Mouse (Mus musculus): ENCODE measurements around the gene Gm3543. TPM values are rescaled to one million over a fixed set of nuclear protein-coding genes. Genes with fewer than 3 reads are reported as not detected.
"Not testable (repeated sequence)": the region's sequence is repeated elsewhere in the genome, so short reads cannot be mapped to it uniquely, and the experiment has no call there.

Gene Gm3543
- polyA plus RNA-seq (2012; rRNA removed): not detected in 2 replicates

GRCm38 (mm10) chr14:41983225-41983624 is at the start of gene Gm3543:
Gm3543 (minus strand) TSS chr14:41983325.
- not testable (repeated sequence) for DNase-seq (ENCODE audit: low read depth)

GRCm38 (mm10) chr14:41968596-41968995 is 14.5 kb downstream of the Gm3543 start:
- DNase-seq (ENCODE audit: low read depth): not testable (repeated sequence)

- not testable (repeated sequence) for DNase-seq (ENCODE audit: low read depth)
Measured at GRCm38 (mm10) chr14:41967827-41968226, 15.3 kb downstream of the Gm3543 start, which contains the start of gene Gm6401. Gm6401 (minus strand) TSS chr14:41967927.

- not testable (repeated sequence) for DNase-seq (ENCODE audit: low read depth)
Measured at GRCm38 (mm10) chr14:41964095-41964494, 19.0 kb downstream of the Gm3543 start.

- DNase-seq (ENCODE audit: low read depth): not testable (repeated sequence)
Measured at GRCm38 (mm10) chr14:41943695-41944094, 39.4 kb downstream of the Gm3543 start, which contains the start of gene 1700024B05Rik. 1700024B05Rik (plus strand) TSS chr14:41943995.

Other genes starting within 250 kb of the Gm3543 start
- gene Gm7929, start 232.7 kb downstream of the Gm3543 start, polyA plus RNA-seq (2012; rRNA removed): not detected in 2 replicates
- not detected in 2 replicates for gene Gm47189, start 210.9 kb downstream of the Gm3543 start, polyA plus RNA-seq (2012; rRNA removed)
- gene Gm7980, start 76.0 kb downstream of the Gm3543 start, polyA plus RNA-seq (2012; rRNA removed): not detected in 2 replicates
- not detected in 2 replicates for gene 1700049E17Rik1, start 58.4 kb downstream of the Gm3543 start, polyA plus RNA-seq (2012; rRNA removed)
- not detected in 2 replicates for gene 1700024B05Rik, start 39.3 kb downstream of the Gm3543 start, polyA plus RNA-seq (2012; rRNA removed)
- gene Gm6401, start 15.4 kb downstream of the Gm3543 start, polyA plus RNA-seq (2012; rRNA removed): not detected in 2 replicates
- not detected in 2 replicates for gene Gm7951, start 134.0 kb upstream of the Gm3543 start, polyA plus RNA-seq (2012; rRNA removed)
- gene Gm17027, start 179.3 kb upstream of the Gm3543 start, polyA plus RNA-seq (2012; rRNA removed): not detected in 2 replicates
- not detected in 2 replicates for gene Gm3573, start 207.5 kb upstream of the Gm3543 start, polyA plus RNA-seq (2012; rRNA removed)

Measured in gonadal fat pad, adult 2 months (tissue).